Mouse (Mus musculus) heart, adult 2 months (tissue): Measurements from ENCODE around the gene Rora. TPM values are rescaled to one million over a fixed set of nuclear protein-coding genes. Genes with fewer than 3 reads are reported as not detected.

ENCODE experiments used
- DNase-seq, 2 experiments: peaks; one replicate each; pipeline ENCODE4 v3.0.0; 2021
- H3K27ac ChIP-seq: fragments of 200-600 bp; 2 replicates; pipeline ENCODE4 v1.8.1; 2022
- H3K27me3 ChIP-seq: fragments of 200-500 bp; 2 replicates; pipeline ENCODE4 v1.6.1; 2012; ENCODE audit warnings: mild to moderate bottlenecking, low read length, inconsistent platforms, mixed read lengths; ENCODE audit not compliant: control insufficient read depth, insufficient read depth
- H3K36me3 ChIP-seq: fragments of 200-500 bp; 2 replicates; pipeline ENCODE4 v1.6.1; 2012; ENCODE audit warnings: low read length, inconsistent platforms; ENCODE audit not compliant: control insufficient read depth, insufficient read depth
- H3K4me1 ChIP-seq: fragments of 200-500 bp; 2 replicates; pipeline ENCODE4 v1.6.1; 2011; ENCODE audit warnings: low read length; ENCODE audit not compliant: control insufficient read depth, insufficient read depth
- H3K4me3 ChIP-seq: fragments of 200-600 bp; 2 replicates; pipeline ENCODE4 v1.8.1; 2022
- H3K79me2 ChIP-seq: fragments of 200-500 bp; replicated peaks from 2 replicates; pipeline ENCODE4 v1.6.1; 2012; ENCODE audit warnings: mild to moderate bottlenecking, inconsistent platforms, low read length, moderate library complexity, mixed read lengths; ENCODE audit not compliant: control insufficient read depth, insufficient read depth
- H3K9ac ChIP-seq: fragments of 200-500 bp; 2 replicates; pipeline ENCODE4 v1.6.1; 2012; ENCODE audit warnings: low read depth, mild to moderate bottlenecking, control low read depth, inconsistent platforms, low read length, mixed read lengths
- CTCF ChIP-seq: fragments of 200-600 bp; IDR thresholded peaks from 2 replicates; pipeline ENCODE4 v1.8.1; 2022; ENCODE audit warnings: antibody characterized with exemption, mild to moderate bottlenecking, moderate library complexity
- EP300 ChIP-seq: fragments of 200-500 bp; IDR thresholded peaks from 2 replicates; pipeline ENCODE4 v1.6.1; 2011; ENCODE audit warnings: low read depth, low read length, control low read depth; ENCODE audit not compliant: insufficient read depth
- POLR2A ChIP-seq: fragments of 200-500 bp; IDR thresholded peaks from 2 replicates; pipeline ENCODE4 v1.6.1; 2011; ENCODE audit warnings: mild to moderate bottlenecking, low read depth, low read length, control low read depth; ENCODE audit not compliant: insufficient read depth
- WGBS: fragments of 180-500 bp; shearing (Covaris S2); methylation state at CpG from one replicate; pipeline ENCODE4 v1.1.7; 2018; 5-methylcytosine and 5-hydroxymethylcytosine counted together
- intact Hi-C: fragments of 180-260 bp; cut with DNase I; formaldehyde crosslinking; loops from one replicate; pipeline ENCODE4 v1.15.1; 2025
- polyA plus RNA-seq: library from polyadenylated mRNA; depleted of rRNA; stranded (reverse); fragments of >200 nt; gene quantifications from 2 replicates; pipeline ENCODE4 v1.2.3, GENCODE M21; 2012
- total RNA-seq, 2 experiments: library from RNA; stranded (reverse); gene quantifications; 2 replicates each; pipeline ENCODE4 v1.2.3; 2021

Gene Rora
- total and polyA plus RNA-seq, 3 experiments: 6.7 to 28.9 (median 21.6) TPM

DNA sequence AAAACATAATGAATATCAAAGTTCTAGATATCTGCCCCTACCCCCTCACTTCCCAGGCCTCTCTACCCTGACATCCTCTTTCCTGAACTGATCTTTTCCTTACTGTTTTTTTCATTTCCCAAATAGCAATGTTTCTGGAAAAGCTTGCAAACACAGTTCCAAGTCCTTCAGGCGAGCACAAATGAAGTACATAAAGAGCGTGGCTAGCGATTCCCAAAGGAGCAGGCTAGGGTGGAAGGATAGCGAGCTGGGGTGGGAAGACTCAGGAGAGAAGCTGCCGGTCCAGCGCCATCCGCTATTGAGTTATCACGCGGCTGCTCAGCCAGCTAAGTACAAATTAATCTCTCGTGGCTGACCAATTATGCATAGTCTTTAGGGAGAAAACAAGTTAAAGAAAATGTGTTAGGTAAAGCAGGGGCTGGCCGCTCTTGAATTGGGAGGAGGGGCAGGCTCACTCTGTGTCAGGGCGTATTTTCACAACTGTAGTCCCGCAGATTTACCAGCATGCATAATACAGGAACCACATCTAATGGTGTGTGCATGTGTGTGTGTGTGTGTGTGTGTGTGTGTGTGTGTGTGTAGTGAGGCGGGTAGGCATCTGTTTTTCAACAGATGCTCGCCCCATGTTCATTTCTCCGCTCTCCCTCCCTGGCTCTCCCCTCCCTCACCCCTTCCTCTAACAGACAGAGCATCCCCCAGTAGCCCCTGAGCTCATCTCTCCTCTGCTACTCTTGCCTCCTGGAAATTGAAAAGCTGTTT, 188.7 kb downstream of the Rora start:
- H3K4me1 ChIP-seq: peaks cover 1% of the 10 kb centered on the region; the same call in 1 of the 2 replicates
- no peak overlapping the region for H3K9ac ChIP-seq
- peak; percentile 27 to 29 for DNase-seq
- TF ChIP-seq POLR2A: no peak
- TF ChIP-seq EP300: no peak
- no peak for TF ChIP-seq CTCF
- no peaks in the 10 kb centered on the region for H3K36me3 ChIP-seq
- no peak overlapping the region for H3K4me3 ChIP-seq
- H3K27me3 ChIP-seq: no peaks in the 10 kb centered on the region
- no peak overlapping the region for H3K27ac ChIP-seq
- 75% methylated on average over 16 of the region's 16 CpGs for WGBS
- H3K79me2 ChIP-seq: no peaks in the 10 kb centered on the region
- intact Hi-C loops: no loop called here

DNA sequence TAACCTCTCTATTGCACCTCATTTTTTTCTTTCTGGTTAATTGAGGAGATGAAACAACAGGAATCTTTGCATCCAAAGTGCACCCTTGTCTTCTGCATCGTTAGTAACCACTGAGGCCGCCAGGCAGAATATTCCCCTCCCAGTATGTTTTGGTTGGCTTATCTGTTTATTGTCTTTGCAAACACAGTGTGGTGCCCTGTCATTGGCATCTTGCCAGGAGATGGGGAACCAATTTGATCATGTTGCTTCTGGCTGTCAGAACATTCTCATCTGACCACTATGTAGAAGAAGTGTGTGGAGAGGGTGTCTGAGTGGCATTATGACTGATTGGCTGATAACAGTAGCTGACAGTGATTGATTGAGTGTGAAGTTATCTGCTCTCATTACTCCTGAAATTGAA, 192.0 kb downstream of the Rora start:
- H3K36me3 ChIP-seq: no peaks in the 10 kb centered on the region
- no peak overlapping the region for H3K27ac ChIP-seq
- no peak overlapping the region for H3K9ac ChIP-seq
- H3K4me1 ChIP-seq: no peaks in the 10 kb centered on the region
- intact Hi-C loops: no loop called here
- WGBS: 80% methylated on average over 2 of the region's 2 CpGs
- no peaks in the 10 kb centered on the region for H3K27me3 ChIP-seq
- H3K4me3 ChIP-seq: no peak overlapping the region
- no peaks in the 10 kb centered on the region for H3K79me2 ChIP-seq
- TF ChIP-seq EP300 (no peak), CTCF (no peak), POLR2A (no peak)
- DNase-seq: no peak

DNA sequence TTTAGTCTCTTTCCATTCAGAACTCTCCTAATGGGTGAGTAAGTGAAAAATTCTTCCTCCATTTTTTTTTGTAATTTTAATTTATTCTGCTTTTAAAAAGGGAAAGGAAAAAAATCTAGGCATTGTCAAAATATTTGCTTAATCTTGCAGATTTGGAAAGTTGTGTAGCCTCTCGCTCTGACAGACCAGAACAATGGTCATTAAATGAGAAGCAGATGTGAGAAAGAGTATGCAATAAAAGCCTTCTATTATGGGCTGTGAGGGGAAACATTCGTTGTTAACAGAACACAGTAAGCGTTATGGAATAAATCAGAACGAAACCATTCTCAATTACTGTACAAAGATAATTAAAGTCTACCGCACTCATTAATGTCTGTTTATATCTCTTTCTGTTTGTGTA, 196.7 kb downstream of the Rora start:
- intact Hi-C loops: no loop called here
- peaks cover 2% of the 10 kb centered on the region; the same call in 1 of the 2 replicates for H3K4me1 ChIP-seq
- no peaks in the 10 kb centered on the region for H3K27me3 ChIP-seq
- H3K9ac ChIP-seq: no peak overlapping the region
- H3K27ac ChIP-seq: no peak overlapping the region
- H3K79me2 ChIP-seq: peaks cover 2% of the 10 kb centered on the region; the same call in 1 of the 2 replicates
- TF ChIP-seq CTCF (no peak), EP300 (no peak), POLR2A (no peak)
- no peak for DNase-seq
- no peak overlapping the region for H3K4me3 ChIP-seq
- 81% methylated on average over 5 of the region's 5 CpGs for WGBS
- no peaks in the 10 kb centered on the region for H3K36me3 ChIP-seq

DNA sequence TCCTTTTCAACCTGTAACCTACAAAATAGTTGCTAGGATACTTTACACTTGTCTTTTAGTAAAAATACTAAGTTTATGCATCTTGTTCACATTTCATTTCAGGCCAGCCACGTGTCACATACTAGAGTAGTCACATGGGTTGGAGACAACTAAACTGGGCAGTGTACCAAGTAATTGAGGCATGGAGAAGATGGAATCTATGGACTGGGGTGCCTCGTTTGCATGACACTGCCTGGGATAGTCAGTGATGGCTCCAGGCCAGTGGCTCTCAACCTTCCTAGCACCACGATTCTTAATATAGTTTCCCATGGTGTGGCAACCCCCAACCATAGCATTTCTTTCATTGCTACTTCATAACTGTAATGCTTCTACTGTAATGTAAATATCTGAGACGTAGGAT, 198.6 kb downstream of the Rora start:
- Histone ChIP-seq H3K4me3 (no peak overlapping the region), H3K27ac (no peak overlapping the region), H3K79me2 (peaks cover 2% of the 10 kb centered on the region; the same call in 1 of the 2 replicates), H3K9ac (no peak overlapping the region), H3K36me3 (no peaks in the 10 kb centered on the region), H3K4me1 (peaks cover 2% of the 10 kb centered on the region; the same call in 1 of the 2 replicates), H3K27me3 (no peaks in the 10 kb centered on the region)
- TF ChIP-seq EP300: no peak
- TF ChIP-seq POLR2A: no peak
- TF ChIP-seq CTCF: no peak
- no peak for DNase-seq
- 60% methylated on average over 4 of the region's 4 CpGs for WGBS
- intact Hi-C loops: no loop called here

DNA sequence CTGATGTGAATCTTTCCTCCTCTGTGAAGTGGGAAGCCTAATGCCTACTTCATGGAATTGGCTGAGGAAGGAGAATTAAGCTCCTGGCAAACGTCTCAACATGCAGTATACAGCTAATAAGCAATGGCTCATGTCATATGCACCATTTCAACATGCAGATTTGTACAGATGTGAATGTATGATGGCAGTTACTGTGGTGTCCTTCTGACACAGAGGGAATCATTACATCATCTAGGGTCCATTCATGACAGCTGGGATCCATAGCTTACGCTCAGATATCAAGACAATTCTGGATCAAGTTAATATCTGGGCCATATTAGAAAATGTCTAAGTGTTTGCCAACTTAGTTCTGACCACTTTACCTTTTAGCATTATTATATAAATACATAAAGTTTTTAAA, 199.3 kb downstream of the Rora start:
- intact Hi-C loops: no loop called here
- Histone ChIP-seq H3K27me3 (no peaks in the 10 kb centered on the region), H3K4me1 (peaks cover 2% of the 10 kb centered on the region; the same call in 1 of the 2 replicates), H3K27ac (no peak overlapping the region), H3K9ac (no peak overlapping the region), H3K36me3 (no peaks in the 10 kb centered on the region), H3K79me2 (peaks cover 2% of the 10 kb centered on the region; the same call in 1 of the 2 replicates), H3K4me3 (no peak overlapping the region)
- WGBS: 79% methylated on average over 2 of the region's 2 CpGs
- TF ChIP-seq CTCF: no peak
- no peak for TF ChIP-seq POLR2A
- DNase-seq: no peak

DNA sequence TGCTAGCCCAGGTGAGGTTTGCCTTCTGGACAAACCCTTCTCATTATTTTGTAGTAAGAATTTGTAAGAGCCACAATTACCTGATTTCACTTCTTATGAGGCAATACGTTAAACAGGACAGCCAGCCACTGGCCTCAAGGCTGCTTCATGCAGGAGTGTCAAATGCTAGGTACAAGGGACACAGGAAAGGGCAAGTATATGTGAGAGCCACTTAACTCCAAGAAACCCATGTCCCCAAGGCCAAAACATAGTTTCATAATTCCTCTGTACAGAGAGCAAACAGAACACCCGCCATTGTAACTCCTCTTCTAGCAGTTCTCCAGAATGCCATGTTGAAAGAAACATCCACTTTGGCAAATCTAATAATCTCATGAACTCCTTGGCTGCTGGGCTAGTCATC, 205.9 kb downstream of the Rora start:
- 96% methylated on average over 2 of the region's 2 CpGs for WGBS

More for the DNA sequence above, 205.9 kb downstream of the Rora start:
- no peak overlapping the region for H3K4me3 ChIP-seq
- peaks cover 2% of the 10 kb centered on the region; the same call in 1 of the 2 replicates for H3K79me2 ChIP-seq
- H3K4me1 ChIP-seq: peaks cover 6% of the 10 kb centered on the region
- H3K9ac ChIP-seq: no peak overlapping the region
- no peaks in the 10 kb centered on the region for H3K27me3 ChIP-seq
- intact Hi-C loops: no loop called here
- no peak overlapping the region; the same call in 1 of the 2 replicates for H3K27ac ChIP-seq
- DNase-seq: no peak
- TF ChIP-seq POLR2A: no peak
- TF ChIP-seq EP300: no peak
- H3K36me3 ChIP-seq: peaks cover 2% of the 10 kb centered on the region
